Mouse (Mus musculus): ENCODE measurements at regions not wholly inside any gene's neighbourhood (a gene's known extent, or its start where the extent isn't known, plus 50 kb on each side); places are given as distances from the start of the nearest gene placed in this dataset.

GRCm38 (mm10) chr6:50924998-50925397 lies 270.8 kb upstream of the Npvf start:
- no peaks in the 10 kb centered on the region for H3K27me3 ChIP-seq (ENCODE audit: control insufficient read depth, insufficient read depth, low read length)
- H3K4me3 ChIP-seq (ENCODE audit: low read depth, low read length): no peak overlapping the region
- H3K4me2 ChIP-seq (replicated peaks; ENCODE audit: low read depth, low read length): no peak overlapping the region
- H3K4me1 ChIP-seq (ENCODE audit: control insufficient read depth, insufficient read depth, low read length): no peaks in the 10 kb centered on the region
- no peak for ATAC-seq (ENCODE audit: insufficient number of reproducible peaks, insufficient read depth, low FRiP score, low read depth)
- H3K9ac ChIP-seq (replicated peaks; ENCODE audit: low read depth, low read length): no peak overlapping the region
- H3K27ac ChIP-seq (ENCODE audit: low read length): no peak overlapping the region
- no peaks in the 10 kb centered on the region for H3K36me3 ChIP-seq (ENCODE audit: control insufficient read depth, insufficient read depth, low read length)
- no peaks in the 10 kb centered on the region for H3K9me3 ChIP-seq (ENCODE audit: control insufficient read depth, low read depth, low read length)
- 25% methylated on average over 7 of the region's 7 CpGs for WGBS

DNA sequence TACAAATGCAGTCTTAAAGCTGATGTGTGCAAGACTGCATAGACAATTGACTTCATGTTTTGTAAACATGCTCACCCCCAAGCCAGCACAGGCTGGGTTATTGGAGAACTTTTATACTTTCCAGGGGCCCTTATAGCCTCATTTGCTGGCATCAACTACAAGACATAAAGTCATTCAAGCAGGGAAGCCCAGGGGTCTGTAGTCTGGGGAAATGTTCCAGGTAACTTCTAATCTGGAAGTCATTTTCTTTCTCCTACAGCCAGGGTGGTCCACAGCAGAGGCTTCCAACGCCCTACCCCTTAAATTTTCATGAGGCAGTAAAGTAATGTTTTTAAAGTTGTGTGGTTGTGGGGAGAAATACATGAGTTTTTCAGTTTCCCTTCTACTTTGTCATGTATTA lies 272.1 kb upstream of the Npvf start:
- H3K4me3 ChIP-seq (ENCODE audit: low read depth, low read length): no peak overlapping the region
- H3K9me3 ChIP-seq (ENCODE audit: control insufficient read depth, low read depth, low read length): no peaks in the 10 kb centered on the region
- H3K27ac ChIP-seq (ENCODE audit: low read length): no peak overlapping the region
- H3K27me3 ChIP-seq (ENCODE audit: control insufficient read depth, insufficient read depth, low read length): no peaks in the 10 kb centered on the region
- no peaks in the 10 kb centered on the region for H3K4me1 ChIP-seq (ENCODE audit: control insufficient read depth, insufficient read depth, low read length)
- no peak overlapping the region for H3K9ac ChIP-seq (replicated peaks; ENCODE audit: low read depth, low read length)
- H3K4me2 ChIP-seq (replicated peaks; ENCODE audit: low read depth, low read length): no peak overlapping the region
- 90% methylated on average over 1 of the region's 1 CpGs for WGBS
- no peaks in the 10 kb centered on the region for H3K36me3 ChIP-seq (ENCODE audit: control insufficient read depth, insufficient read depth, low read length)
- no peak for ATAC-seq (ENCODE audit: insufficient number of reproducible peaks, insufficient read depth, low FRiP score, low read depth)

GRCm38 (mm10) chr6:50929503-50929902 lies 275.3 kb upstream of the Npvf start:
- 65% methylated on average over 9 of the region's 9 CpGs for WGBS
- Histone ChIP-seq H3K4me1 (ENCODE audit: control insufficient read depth, insufficient read depth, low read length) (no peaks in the 10 kb centered on the region), H3K9ac (replicated peaks; ENCODE audit: low read depth, low read length) (no peak overlapping the region), H3K4me3 (ENCODE audit: low read depth, low read length) (no peak overlapping the region), H3K27ac (ENCODE audit: low read length) (no peak overlapping the region), H3K27me3 (ENCODE audit: control insufficient read depth, insufficient read depth, low read length) (no peaks in the 10 kb centered on the region), H3K4me2 (replicated peaks; ENCODE audit: low read depth, low read length) (no peak overlapping the region), H3K36me3 (ENCODE audit: control insufficient read depth, insufficient read depth, low read length) (no peaks in the 10 kb centered on the region), H3K9me3 (ENCODE audit: control insufficient read depth, low read depth, low read length) (no peaks in the 10 kb centered on the region)
- no peak for ATAC-seq (ENCODE audit: insufficient number of reproducible peaks, insufficient read depth, low FRiP score, low read depth)

- WGBS: 89% methylated on average over 6 of the region's 6 CpGs
- Histone ChIP-seq H3K36me3 (ENCODE audit: control insufficient read depth, insufficient read depth, low read length) (no peaks in the 10 kb centered on the region), H3K9ac (replicated peaks; ENCODE audit: low read depth, low read length) (no peak overlapping the region), H3K27me3 (ENCODE audit: control insufficient read depth, insufficient read depth, low read length) (no peaks in the 10 kb centered on the region), H3K9me3 (ENCODE audit: control insufficient read depth, low read depth, low read length) (no peaks in the 10 kb centered on the region), H3K4me2 (replicated peaks; ENCODE audit: low read depth, low read length) (no peak overlapping the region), H3K27ac (ENCODE audit: low read length) (no peak overlapping the region), H3K4me3 (ENCODE audit: low read depth, low read length) (no peak overlapping the region), H3K4me1 (ENCODE audit: control insufficient read depth, insufficient read depth, low read length) (no peaks in the 10 kb centered on the region)
- ATAC-seq (ENCODE audit: insufficient number of reproducible peaks, insufficient read depth, low FRiP score, low read depth): no peak
Observed at GRCm38 (mm10) chr6:50933510-50933909, 279.3 kb upstream of the Npvf start.

GRCm38 (mm10) chr6:50934245-50934644 lies 280.0 kb upstream of the Npvf start:
- Histone ChIP-seq H3K4me1 (ENCODE audit: control insufficient read depth, insufficient read depth, low read length) (no peaks in the 10 kb centered on the region), H3K36me3 (ENCODE audit: control insufficient read depth, insufficient read depth, low read length) (no peaks in the 10 kb centered on the region), H3K9ac (replicated peaks; ENCODE audit: low read depth, low read length) (no peak overlapping the region), H3K9me3 (ENCODE audit: control insufficient read depth, low read depth, low read length) (no peaks in the 10 kb centered on the region), H3K4me3 (ENCODE audit: low read depth, low read length) (no peak overlapping the region), H3K27ac (ENCODE audit: low read length) (no peak overlapping the region), H3K4me2 (replicated peaks; ENCODE audit: low read depth, low read length) (no peak overlapping the region), H3K27me3 (ENCODE audit: control insufficient read depth, insufficient read depth, low read length) (no peaks in the 10 kb centered on the region)
- WGBS: 54% methylated on average over 10 of the region's 10 CpGs
- ATAC-seq (ENCODE audit: insufficient number of reproducible peaks, insufficient read depth, low FRiP score, low read depth): no peak

DNA sequence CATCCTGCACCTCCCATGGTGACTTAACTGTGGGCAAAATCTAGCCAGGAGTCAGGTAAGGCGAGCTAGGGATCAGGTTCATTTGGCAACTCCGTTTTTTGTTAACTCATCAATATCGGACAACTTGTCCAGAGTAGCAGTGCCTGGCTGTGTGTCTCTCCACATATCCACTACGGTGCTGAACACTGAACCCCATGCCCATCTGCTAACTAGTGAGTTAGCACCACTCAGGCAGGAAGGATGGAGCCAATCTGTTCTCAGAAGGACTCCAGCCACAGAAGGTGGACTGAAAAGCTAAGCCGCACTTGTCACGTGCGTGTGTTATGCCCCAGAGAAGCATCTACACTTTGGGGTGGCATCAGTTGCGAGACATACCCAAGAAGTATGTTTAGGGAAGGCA lies 282.1 kb upstream of the Npvf start:
- 85% methylated on average over 8 of the region's 8 CpGs for WGBS
- ATAC-seq (ENCODE audit: insufficient number of reproducible peaks, insufficient read depth, low FRiP score, low read depth): no peak

GRCm38 (mm10) chr6:50937094-50937493 lies 282.9 kb upstream of the Npvf start:
- no peak for ATAC-seq (ENCODE audit: insufficient number of reproducible peaks, insufficient read depth, low FRiP score, low read depth)
- WGBS: 30% methylated on average over 9 of the region's 9 CpGs
- no peaks in the 10 kb centered on the region for H3K27me3 ChIP-seq (ENCODE audit: control insufficient read depth, insufficient read depth, low read length)
- H3K27ac ChIP-seq (ENCODE audit: low read length): no peak overlapping the region
- no peaks in the 10 kb centered on the region for H3K36me3 ChIP-seq (ENCODE audit: control insufficient read depth, insufficient read depth, low read length)
- no peak overlapping the region for H3K9ac ChIP-seq (replicated peaks; ENCODE audit: low read depth, low read length)
- no peaks in the 10 kb centered on the region for H3K9me3 ChIP-seq (ENCODE audit: control insufficient read depth, low read depth, low read length)
- H3K4me2 ChIP-seq (replicated peaks; ENCODE audit: low read depth, low read length): no peak overlapping the region
- H3K4me1 ChIP-seq (ENCODE audit: control insufficient read depth, insufficient read depth, low read length): 0 out of 2 replicates have a peak, but pooled peaks cover 3% of the 10 kb centered on the region
- no peak overlapping the region for H3K4me3 ChIP-seq (ENCODE audit: low read depth, low read length)

More for the DNA sequence above, 282.1 kb upstream of the Npvf start:
- H3K9me3 ChIP-seq (ENCODE audit: control insufficient read depth, low read depth, low read length): no peaks in the 10 kb centered on the region
- no peak overlapping the region for H3K4me2 ChIP-seq (replicated peaks; ENCODE audit: low read depth, low read length)
- no peaks in the 10 kb centered on the region for H3K27me3 ChIP-seq (ENCODE audit: control insufficient read depth, insufficient read depth, low read length)
- H3K4me1 ChIP-seq (ENCODE audit: control insufficient read depth, insufficient read depth, low read length): 0 out of 2 replicates have a peak, but pooled peaks cover 3% of the 10 kb centered on the region
- H3K36me3 ChIP-seq (ENCODE audit: control insufficient read depth, insufficient read depth, low read length): no peaks in the 10 kb centered on the region
- H3K9ac ChIP-seq (replicated peaks; ENCODE audit: low read depth, low read length): no peak overlapping the region
- no peak overlapping the region for H3K4me3 ChIP-seq (ENCODE audit: low read depth, low read length)
- H3K27ac ChIP-seq (ENCODE audit: low read length): no peak overlapping the region

- 24% methylated on average over 7 of the region's 7 CpGs for WGBS
- H3K36me3 ChIP-seq (ENCODE audit: control insufficient read depth, insufficient read depth, low read length): no peaks in the 10 kb centered on the region
- H3K4me2 ChIP-seq (replicated peaks; ENCODE audit: low read depth, low read length): no peak overlapping the region
- no peaks in the 10 kb centered on the region for H3K9me3 ChIP-seq (ENCODE audit: control insufficient read depth, low read depth, low read length)
- 0 out of 2 replicates have a peak, but pooled peaks cover 3% of the 10 kb centered on the region for H3K4me1 ChIP-seq (ENCODE audit: control insufficient read depth, insufficient read depth, low read length)
- ATAC-seq (ENCODE audit: insufficient number of reproducible peaks, insufficient read depth, low FRiP score, low read depth): no peak
- no peak overlapping the region for H3K27ac ChIP-seq (ENCODE audit: low read length)
- no peaks in the 10 kb centered on the region for H3K27me3 ChIP-seq (ENCODE audit: control insufficient read depth, insufficient read depth, low read length)
- no peak overlapping the region for H3K9ac ChIP-seq (replicated peaks; ENCODE audit: low read depth, low read length)
- H3K4me3 ChIP-seq (ENCODE audit: low read depth, low read length): no peak overlapping the region
Observed at GRCm38 (mm10) chr6:50938879-50939278, 284.6 kb upstream of the Npvf start.

GRCm38 (mm10) chr6:50939440-50939839 lies 285.2 kb upstream of the Npvf start:
- Histone ChIP-seq H3K4me1 (ENCODE audit: control insufficient read depth, insufficient read depth, low read length) (0 out of 2 replicates have a peak, but pooled peaks cover 3% of the 10 kb centered on the region), H3K4me3 (ENCODE audit: low read depth, low read length) (no peak overlapping the region), H3K9ac (replicated peaks; ENCODE audit: low read depth, low read length) (no peak overlapping the region), H3K36me3 (ENCODE audit: control insufficient read depth, insufficient read depth, low read length) (no peaks in the 10 kb centered on the region), H3K27me3 (ENCODE audit: control insufficient read depth, insufficient read depth, low read length) (no peaks in the 10 kb centered on the region), H3K27ac (ENCODE audit: low read length) (no peak overlapping the region), H3K9me3 (ENCODE audit: control insufficient read depth, low read depth, low read length) (no peaks in the 10 kb centered on the region), H3K4me2 (replicated peaks; ENCODE audit: low read depth, low read length) (no peak overlapping the region)
- no peak for ATAC-seq (ENCODE audit: insufficient number of reproducible peaks, insufficient read depth, low FRiP score, low read depth)
- WGBS: 62% methylated on average over 2 of the region's 2 CpGs

All from stomach, embryonic 14.5 days (tissue).